Mouse (Mus musculus): ENCODE results near the gene Mlf2. TPM values are rescaled to one million over a fixed set of nuclear protein-coding genes. Genes with fewer than 3 reads are reported as not detected.
"Not testable (repeated sequence)": the region's sequence is repeated elsewhere in the genome, so short reads cannot be mapped to it uniquely, and the experiment has no call there.

Mlf2 gene
- polyA plus RNA-seq (2015; fragmentation: Nextera tagmentation; extraction: Ambion mirVana), result 288 and 320 TPM in 2 replicates

DNA sequence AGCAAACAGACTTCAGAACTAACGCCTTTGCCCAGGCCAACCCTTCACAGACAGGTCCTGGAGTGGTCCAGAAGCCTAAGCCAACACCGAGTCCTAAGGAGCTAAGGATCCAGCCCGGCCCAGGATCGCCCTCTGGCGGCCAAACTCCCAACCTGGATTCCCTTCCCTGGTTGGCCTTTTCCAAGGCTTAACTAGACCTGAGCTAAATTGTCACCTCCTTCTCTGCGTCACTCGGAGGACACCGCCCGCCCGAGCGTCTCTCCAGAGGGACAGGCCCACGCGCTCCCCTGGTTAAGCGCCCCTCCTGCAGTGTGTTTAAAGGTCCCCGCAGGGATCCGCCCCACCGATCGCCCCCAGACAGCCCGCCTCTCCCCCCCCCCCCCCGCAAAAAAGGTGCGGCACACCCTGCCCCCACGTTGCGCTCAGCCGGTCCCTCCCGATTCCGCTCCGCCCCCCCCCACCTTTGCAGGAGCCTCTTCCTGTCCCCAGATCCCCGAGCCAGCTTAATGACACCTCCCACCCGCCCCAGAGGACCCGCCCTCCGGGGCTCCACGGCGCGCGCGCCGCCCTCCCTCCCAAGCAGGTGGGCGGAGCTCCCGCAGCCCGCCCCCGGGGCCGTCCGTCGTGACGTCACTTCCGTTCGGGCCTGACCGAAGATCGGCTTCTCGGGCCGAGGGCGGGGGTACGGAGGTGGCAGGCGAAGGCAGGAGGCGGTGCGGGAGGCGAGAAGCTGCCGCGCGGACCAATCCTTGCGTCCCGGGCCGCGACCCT lies at the start of gene Mlf2:
Gene Mlf2, plus strand, starts transcription at position 633 of the 771 bp plus-strand sequence.
- ATAC-seq (ENCODE audit: extremely low read depth, insufficient number of reproducible peaks, low FRiP score, low TSS enrichment), result peak; percentile 88
- WGBS, result under 1% methylated on average over 55 of the region's 64 CpGs
- H3K27me3 ChIP-seq (replicated peaks), result no peaks in the 10 kb centered on the region

DNA sequence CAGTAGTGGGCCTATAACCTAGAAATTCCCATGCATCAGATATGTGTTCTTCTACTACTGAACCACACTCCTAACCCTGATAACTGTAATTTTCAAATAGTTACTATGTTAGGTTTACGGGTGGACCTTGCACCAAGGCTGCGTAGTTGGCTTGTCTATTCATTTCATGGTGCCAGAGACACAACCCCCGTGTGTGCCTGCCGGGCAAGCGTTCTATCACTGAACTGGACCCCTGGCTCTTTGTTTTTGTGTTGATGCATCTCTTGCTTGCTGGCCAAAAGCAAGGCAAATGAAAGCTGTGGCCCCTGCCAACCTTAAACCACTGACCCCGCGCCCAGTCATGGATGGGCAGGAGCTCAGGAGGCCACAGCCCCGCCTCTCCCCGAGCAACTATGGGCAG lies 49.4 kb upstream of the Mlf2 start:
- H3K4me1 ChIP-seq, result 0 out of 2 replicates have a peak, but pooled peaks cover 5% of the 10 kb centered on the region
- no peak overlapping the region for H3K9ac ChIP-seq
- ATAC-seq (ENCODE audit: extremely low read depth, insufficient number of reproducible peaks, low FRiP score, low TSS enrichment), result no peak
- H3K36me3 ChIP-seq, result no peaks in the 10 kb centered on the region
- H3K4me3 ChIP-seq, result no peak overlapping the region
- H3K27ac ChIP-seq (replicated peaks), result no peak overlapping the region
- H3K27me3 ChIP-seq (replicated peaks), result 0 out of 2 replicates have a peak, but pooled peaks cover 9% of the 10 kb centered on the region
- H3K9me3 ChIP-seq, result no peaks in the 10 kb centered on the region
- 83% methylated on average over 9 of the region's 9 CpGs for WGBS
- H3K4me2 ChIP-seq, result no peak overlapping the region

More for the DNA sequence above, at the start of gene Mlf2:
- Histone ChIP-seq H3K4me1 (peaks cover 29% of the 10 kb centered on the region), H3K9ac (peak within 1 kb of the TSS; percentile 99), H3K9me3 (no peaks in the 10 kb centered on the region), H3K36me3 (peaks cover 35% of the 10 kb centered on the region), H3K4me3 (peak within 1 kb of the TSS; percentile 94), H3K4me2 (peak within 1 kb of the TSS; percentile 96), H3K27ac (replicated peaks) (peak within 1 kb of the TSS; percentile 98)

DNA sequence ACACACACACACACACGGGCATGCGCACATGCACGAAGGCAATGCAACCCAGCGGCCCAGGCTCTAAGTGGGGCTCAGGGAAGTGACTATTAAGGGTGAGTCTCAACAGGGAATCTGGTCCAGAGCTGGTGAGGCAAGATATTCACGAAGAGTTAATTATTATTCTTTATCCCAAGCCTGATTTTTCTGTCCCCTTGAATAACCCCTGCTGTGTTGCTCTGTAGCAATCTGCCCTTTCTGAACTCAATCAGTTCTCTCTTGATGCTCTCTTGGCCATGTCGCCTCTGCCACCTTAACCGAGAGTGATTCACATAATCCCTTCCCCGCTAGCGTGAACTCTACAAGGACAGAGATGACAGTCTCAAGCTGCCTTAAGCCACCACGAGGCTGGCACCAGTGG lies 47.8 kb upstream of the Mlf2 start:
- Histone ChIP-seq H3K4me3 (no peak overlapping the region), H3K27me3 (replicated peaks) (0 out of 2 replicates have a peak, but pooled peaks cover 9% of the 10 kb centered on the region), H3K27ac (replicated peaks) (no peak overlapping the region), H3K9ac (no peak overlapping the region), H3K4me2 (no peak overlapping the region), H3K36me3 (no peaks in the 10 kb centered on the region), H3K9me3 (no peaks in the 10 kb centered on the region), H3K4me1 (0 out of 2 replicates have a peak, but pooled peaks cover 5% of the 10 kb centered on the region)
- 71% methylated on average over 10 of the region's 10 CpGs for WGBS
- no peak for ATAC-seq (ENCODE audit: extremely low read depth, insufficient number of reproducible peaks, low FRiP score, low TSS enrichment)

DNA sequence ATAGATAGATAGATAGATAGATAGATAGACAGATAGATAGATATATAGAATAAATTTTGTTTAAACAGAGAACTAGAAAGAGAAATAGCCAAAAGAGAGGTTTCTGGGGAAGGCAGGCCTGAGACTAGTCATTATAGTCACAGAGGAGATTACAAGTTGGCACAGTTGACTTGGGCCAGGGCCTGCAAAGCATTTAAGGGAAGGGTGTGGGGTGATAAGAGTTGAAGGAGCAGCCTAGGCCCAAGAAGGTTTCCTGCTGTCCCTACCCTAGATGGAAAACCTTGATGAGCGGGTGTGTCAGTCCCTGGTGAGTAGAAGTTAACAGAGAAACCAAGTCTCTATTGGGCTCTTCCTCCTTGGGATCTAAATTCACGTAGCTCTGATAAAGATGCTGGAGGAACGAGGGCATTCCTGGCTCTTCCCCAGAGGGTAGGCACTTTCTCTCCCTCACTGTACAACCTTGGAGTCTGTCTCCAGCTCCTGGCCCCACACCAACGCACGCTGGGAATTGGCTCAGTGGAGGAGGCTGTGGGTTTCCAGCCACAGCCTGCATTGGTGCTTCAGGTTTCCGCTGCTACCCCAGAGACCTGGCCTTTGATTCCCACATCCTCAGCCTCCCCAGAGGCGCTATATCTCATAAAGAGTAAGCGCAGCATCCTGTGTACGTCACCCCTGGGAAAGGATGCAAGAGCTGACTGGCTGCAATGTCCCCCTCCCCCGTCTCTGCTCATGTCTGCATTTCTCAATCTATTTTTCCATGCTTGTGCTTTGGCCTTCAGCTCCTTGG lies 46.3 kb upstream of the Mlf2 start:
- H3K27ac ChIP-seq (replicated peaks), result peak overlapping the region; percentile 63
- WGBS, result 48% methylated on average over 10 of the region's 10 CpGs
- no peak overlapping the region for H3K4me3 ChIP-seq
- H3K9me3 ChIP-seq, result no peaks in the 10 kb centered on the region
- no peaks in the 10 kb centered on the region for H3K36me3 ChIP-seq
- H3K9ac ChIP-seq, result no peak overlapping the region
- no peak for ATAC-seq (ENCODE audit: extremely low read depth, insufficient number of reproducible peaks, low FRiP score, low TSS enrichment)
- 0 out of 2 replicates have a peak, but pooled peaks cover 4% of the 10 kb centered on the region for H3K27me3 ChIP-seq (replicated peaks)
- 0 out of 2 replicates have a peak, but pooled peaks cover 5% of the 10 kb centered on the region for H3K4me1 ChIP-seq
- no peak overlapping the region for H3K4me2 ChIP-seq

DNA sequence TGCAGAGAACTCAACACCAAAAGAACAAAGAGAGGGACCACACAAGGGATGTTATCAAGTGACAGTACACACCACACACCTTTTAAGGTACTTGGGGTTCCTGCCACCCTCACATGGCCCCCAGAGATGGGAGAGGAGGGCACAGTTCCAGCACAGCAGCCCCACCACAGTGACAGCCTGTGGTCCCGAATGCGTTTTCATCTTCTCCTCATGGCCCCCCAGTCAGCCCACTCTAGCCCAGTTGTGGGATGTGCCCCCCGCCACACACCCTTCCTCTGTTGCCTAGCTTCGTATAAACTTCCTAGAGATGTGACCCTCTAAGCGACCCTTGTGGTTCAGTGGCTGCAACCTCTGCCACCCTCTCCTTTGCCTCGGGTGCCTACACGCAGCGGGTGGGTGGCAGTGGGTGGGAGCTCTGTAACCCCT lies 45.2 kb upstream of the Mlf2 start:
- Histone ChIP-seq H3K9ac (no peak overlapping the region), H3K36me3 (no peaks in the 10 kb centered on the region), H3K4me3 (no peak overlapping the region), H3K27ac (replicated peaks) (no peak overlapping the region; the same call in 1 of the 2 replicates), H3K27me3 (replicated peaks) (no peaks in the 10 kb centered on the region), H3K4me2 (no peak overlapping the region), H3K4me1 (0 out of 2 replicates have a peak, but pooled peaks cover 5% of the 10 kb centered on the region), H3K9me3 (no peaks in the 10 kb centered on the region)
- WGBS, result 89% methylated on average over 8 of the region's 8 CpGs
- ATAC-seq (ENCODE audit: extremely low read depth, insufficient number of reproducible peaks, low FRiP score, low TSS enrichment), result no peak

DNA sequence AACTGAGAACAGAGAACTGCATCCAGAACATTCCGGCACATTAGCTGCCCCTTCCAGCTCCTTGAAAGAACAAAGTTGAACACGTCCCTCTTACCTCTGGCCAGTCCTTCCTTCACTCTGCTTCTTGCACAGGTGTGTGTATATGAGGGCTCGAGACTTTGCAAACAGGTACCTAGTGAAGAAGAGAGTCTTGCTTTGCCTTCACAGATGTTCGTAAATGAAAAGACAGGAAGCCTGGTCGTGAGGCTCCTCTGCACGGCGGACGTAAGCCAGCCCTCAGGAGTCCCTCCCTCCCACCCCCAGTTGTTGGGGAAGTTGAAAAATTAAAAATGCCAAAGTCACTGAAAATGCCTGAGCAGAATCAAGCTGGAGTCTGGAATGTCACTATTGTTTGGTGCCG lies 43.2 kb upstream of the Mlf2 start, which contains the start of gene Cd4:
Gene Cd4, minus strand, starts transcription at position 236 of the 400 bp plus-strand sequence.
- Histone ChIP-seq H3K9ac (no peak within 1 kb of the TSS), H3K4me1 (0 out of 2 replicates have a peak, but pooled peaks cover 5% of the 10 kb centered on the region), H3K36me3 (no peaks in the 10 kb centered on the region), H3K4me3 (no peak within 1 kb of the TSS), H3K27ac (replicated peaks) (no peak within 1 kb of the TSS), H3K27me3 (replicated peaks) (no peaks in the 10 kb centered on the region), H3K9me3 (no peaks in the 10 kb centered on the region), H3K4me2 (no peak within 1 kb of the TSS)
- ATAC-seq (ENCODE audit: extremely low read depth, insufficient number of reproducible peaks, low FRiP score, low TSS enrichment), result no peak
- 78% methylated on average over 9 of the region's 9 CpGs for WGBS

DNA sequence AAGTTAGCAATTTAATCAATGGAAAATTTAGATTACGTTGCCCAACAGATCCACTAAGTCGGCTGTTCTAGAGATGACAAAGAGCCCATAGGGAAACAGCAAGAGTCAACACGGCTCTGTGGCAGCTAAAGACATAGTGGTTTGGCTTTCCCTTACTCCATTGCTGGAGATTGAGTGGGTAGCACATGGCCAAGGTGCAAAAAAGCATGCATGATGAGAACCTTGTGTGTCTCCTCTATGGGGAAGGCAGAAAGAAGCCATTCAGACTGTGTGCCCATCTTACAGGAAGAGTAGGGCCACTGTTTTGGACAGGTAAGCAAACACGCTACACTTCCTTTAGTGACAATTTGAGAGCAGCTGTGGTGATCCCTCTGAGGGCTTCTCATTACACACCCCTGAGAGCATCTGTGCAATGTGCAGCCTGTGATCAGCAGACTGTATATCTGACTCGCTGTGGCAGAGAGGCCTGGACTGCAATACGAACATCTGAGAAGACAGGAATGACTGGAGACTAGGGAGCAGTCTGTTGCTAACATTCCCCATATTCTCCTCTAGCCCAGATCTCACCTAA lies 42.5 kb upstream of the Mlf2 start:
- no peak overlapping the region for H3K9ac ChIP-seq
- H3K4me2 ChIP-seq, result no peak overlapping the region
- no peak overlapping the region for H3K4me3 ChIP-seq
- no peaks in the 10 kb centered on the region for H3K9me3 ChIP-seq
- H3K27me3 ChIP-seq (replicated peaks), result no peaks in the 10 kb centered on the region
- H3K36me3 ChIP-seq, result no peaks in the 10 kb centered on the region
- 88% methylated on average over 6 of the region's 6 CpGs for WGBS
- no peak overlapping the region for H3K27ac ChIP-seq (replicated peaks)
- 0 out of 2 replicates have a peak, but pooled peaks cover 5% of the 10 kb centered on the region for H3K4me1 ChIP-seq
- ATAC-seq (ENCODE audit: extremely low read depth, insufficient number of reproducible peaks, low FRiP score, low TSS enrichment), result no peak

DNA sequence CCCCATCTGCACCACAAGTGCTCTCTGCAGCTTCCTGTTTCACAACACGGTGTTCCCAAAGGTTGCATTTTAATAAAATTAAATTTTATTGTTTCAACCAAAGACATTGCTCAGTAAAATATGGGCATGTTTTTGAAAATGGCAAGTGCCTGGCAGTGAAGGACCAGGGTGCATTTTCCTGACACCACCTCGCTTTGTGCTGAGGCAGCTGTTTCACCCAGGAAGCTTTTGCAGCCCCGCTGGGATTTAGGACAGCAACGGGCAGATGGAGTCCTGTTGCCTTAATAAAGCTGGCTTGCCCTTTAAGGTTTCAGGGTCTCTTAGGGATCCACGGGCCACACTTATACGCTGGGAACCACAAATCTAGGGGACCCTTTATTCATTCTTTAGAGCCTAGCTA lies 40.2 kb upstream of the Mlf2 start:
- Histone ChIP-seq H3K9me3 (no peaks in the 10 kb centered on the region), H3K4me2 (no peak overlapping the region), H3K27ac (replicated peaks) (no peak overlapping the region), H3K4me3 (no peak overlapping the region), H3K4me1 (no peaks in the 10 kb centered on the region), H3K27me3 (replicated peaks) (no peaks in the 10 kb centered on the region), H3K9ac (no peak overlapping the region), H3K36me3 (no peaks in the 10 kb centered on the region)
- 56% methylated on average over 6 of the region's 6 CpGs for WGBS
- no peak for ATAC-seq (ENCODE audit: extremely low read depth, insufficient number of reproducible peaks, low FRiP score, low TSS enrichment)

DNA sequence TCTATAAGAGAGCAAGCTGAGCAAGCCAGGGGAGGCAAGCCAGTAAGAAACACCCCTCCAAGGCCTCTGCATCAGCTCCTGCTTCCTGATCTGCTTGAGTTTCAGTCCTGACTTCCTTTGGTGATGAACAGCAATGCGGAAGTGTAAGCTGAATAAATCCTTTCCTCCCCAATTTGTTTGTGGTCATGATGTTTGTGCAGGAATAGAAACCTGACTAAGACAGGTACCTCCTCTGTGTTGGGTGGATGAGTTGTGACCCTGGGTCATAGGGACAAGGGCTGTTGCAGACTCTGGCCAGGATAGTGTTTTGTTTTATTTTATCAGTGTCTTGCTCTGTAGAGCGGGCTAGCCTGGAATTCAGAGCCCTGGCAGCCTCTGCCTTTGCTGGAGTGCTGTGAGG lies 37.1 kb upstream of the Mlf2 start:
- not testable (repeated sequence) for H3K4me2 ChIP-seq; H3K4me1 ChIP-seq; H3K9me3 ChIP-seq; H3K27me3 ChIP-seq (replicated peaks); H3K9ac ChIP-seq; ATAC-seq (ENCODE audit: extremely low read depth, insufficient number of reproducible peaks, low FRiP score, low TSS enrichment); H3K27ac ChIP-seq (replicated peaks); H3K36me3 ChIP-seq; H3K4me3 ChIP-seq
- 78% methylated on average over 2 of the region's 2 CpGs for WGBS

DNA sequence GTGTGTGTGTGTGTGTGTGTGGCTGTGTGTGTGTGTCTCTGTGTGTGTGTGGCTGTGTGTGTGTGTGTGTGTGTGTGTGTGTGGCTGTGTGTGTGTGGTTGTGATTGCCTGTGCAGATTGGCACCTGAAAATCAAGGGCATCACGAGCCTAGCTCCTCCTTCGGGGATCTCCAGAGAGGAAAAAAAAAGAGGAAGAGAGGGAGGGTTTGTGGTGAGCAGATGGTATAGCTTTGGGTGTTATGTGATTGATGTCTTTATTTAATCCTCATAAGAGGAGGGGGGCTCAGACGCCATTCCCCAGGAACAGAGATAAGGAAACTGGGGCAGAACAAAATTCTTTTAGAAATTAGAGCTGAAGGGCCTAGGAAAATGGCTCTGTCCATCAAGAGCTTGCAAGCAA lies 32.8 kb upstream of the Mlf2 start:
- no peak overlapping the region for H3K4me2 ChIP-seq
- H3K9me3 ChIP-seq, result no peaks in the 10 kb centered on the region
- no peaks in the 10 kb centered on the region for H3K36me3 ChIP-seq
- H3K27me3 ChIP-seq (replicated peaks), result no peaks in the 10 kb centered on the region
- ATAC-seq (ENCODE audit: extremely low read depth, insufficient number of reproducible peaks, low FRiP score, low TSS enrichment), result no peak
- no peaks in the 10 kb centered on the region for H3K4me1 ChIP-seq
- 43% methylated on average over 3 of the region's 3 CpGs for WGBS
- no peak overlapping the region for H3K27ac ChIP-seq (replicated peaks)
- H3K4me3 ChIP-seq, result no peak overlapping the region
- H3K9ac ChIP-seq, result no peak overlapping the region

Measured in heart, embryonic 13.5 days (tissue).